Mouse (Mus musculus): ENCODE measurements at regions not wholly inside any gene's neighbourhood (a gene's known extent, or its start where the extent isn't known, plus 50 kb on each side); places are given as distances from the start of the nearest gene placed in this dataset.

DNA sequence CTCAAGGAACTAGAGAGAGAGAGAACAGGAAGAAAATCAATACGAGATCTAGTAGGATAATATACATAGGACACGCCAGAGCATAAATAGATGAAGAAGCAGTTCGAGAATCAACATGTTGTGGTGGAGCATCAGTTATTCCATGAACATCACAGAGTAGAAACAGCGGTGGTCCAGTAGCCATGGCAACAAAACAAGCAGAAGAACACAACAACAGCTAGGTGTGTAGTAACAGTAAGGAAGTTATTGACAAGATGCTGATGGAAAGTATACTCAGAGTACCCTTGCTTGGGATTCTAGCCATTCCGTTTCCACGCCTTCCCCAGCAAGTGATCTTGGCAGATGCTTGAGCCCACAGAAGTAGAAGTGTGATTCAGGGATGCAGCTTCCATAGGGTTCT lies 317.3 kb upstream of the Klf3 start:
- no peak overlapping the region for H3K4me2 ChIP-seq (replicated peaks)
- 92% methylated on average over 6 of the region's 6 CpGs for WGBS
- no peaks in the 10 kb centered on the region for H3K9me3 ChIP-seq (replicated peaks)
- no peak for ATAC-seq (ENCODE audit: low FRiP score)
- no peak overlapping the region for H3K27ac ChIP-seq
- no peak overlapping the region for H3K9ac ChIP-seq
- H3K4me1 ChIP-seq, result peaks cover 13% of the 10 kb centered on the region
- H3K27me3 ChIP-seq, result no peaks in the 10 kb centered on the region
- H3K4me3 ChIP-seq, result no peak overlapping the region
- no peaks in the 10 kb centered on the region for H3K36me3 ChIP-seq

GRCm38 (mm10) chr5:64486761-64487160 lies 316.4 kb upstream of the Klf3 start:
- Histone ChIP-seq H3K9ac (no peak overlapping the region), H3K9me3 (replicated peaks) (no peaks in the 10 kb centered on the region), H3K4me1 (peaks cover 13% of the 10 kb centered on the region), H3K4me2 (replicated peaks) (no peak overlapping the region), H3K27ac (no peak overlapping the region), H3K27me3 (no peaks in the 10 kb centered on the region), H3K36me3 (no peaks in the 10 kb centered on the region), H3K4me3 (no peak overlapping the region)
- ATAC-seq (ENCODE audit: low FRiP score), result no peak
- WGBS, result 95% methylated on average over 1 of the region's 1 CpGs

DNA sequence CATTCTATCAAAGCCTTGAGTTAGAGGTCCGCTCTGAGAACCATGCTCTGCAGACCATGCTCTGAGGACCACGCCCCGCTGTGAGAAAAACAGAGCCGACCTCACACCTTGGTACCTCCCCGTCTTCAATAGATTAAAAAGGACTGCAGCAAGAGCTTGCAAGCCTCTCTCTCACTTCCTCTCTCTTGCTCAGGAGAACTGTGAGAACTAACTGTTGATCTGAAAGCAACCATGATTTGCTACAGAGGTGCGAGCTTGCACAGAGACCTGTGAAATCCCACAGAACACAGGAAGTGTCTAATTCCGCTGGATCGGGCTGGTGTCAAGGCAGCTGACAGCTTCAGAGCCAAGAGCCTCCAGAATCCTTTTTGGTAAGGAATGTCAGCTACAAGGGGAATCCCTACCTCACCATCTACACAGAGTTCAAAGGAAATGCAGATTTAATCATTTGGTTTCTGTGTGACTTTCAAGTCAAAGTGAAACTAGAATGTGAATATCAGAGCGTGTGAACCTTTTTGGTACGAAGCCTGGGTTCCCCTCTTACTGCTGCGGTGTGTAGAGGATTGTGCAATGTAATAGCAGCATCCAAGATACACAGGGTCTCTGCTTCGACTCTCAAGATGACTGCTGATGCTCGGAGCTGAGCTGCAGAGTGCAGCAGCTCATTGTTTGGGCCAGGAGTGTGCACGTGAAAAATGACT lies 315.3 kb upstream of the Klf3 start:
- peaks cover 13% of the 10 kb centered on the region for H3K4me1 ChIP-seq
- no peaks in the 10 kb centered on the region for H3K36me3 ChIP-seq
- H3K4me2 ChIP-seq (replicated peaks), result no peak overlapping the region
- no peak overlapping the region for H3K9ac ChIP-seq
- WGBS, result 75% methylated on average over 14 of the region's 14 CpGs
- H3K9me3 ChIP-seq (replicated peaks), result no peaks in the 10 kb centered on the region
- no peaks in the 10 kb centered on the region for H3K27me3 ChIP-seq
- ATAC-seq (ENCODE audit: low FRiP score), result no peak
- no peak overlapping the region for H3K4me3 ChIP-seq
- H3K27ac ChIP-seq, result no peak overlapping the region

- no peaks in the 10 kb centered on the region for H3K36me3 ChIP-seq
- H3K27me3 ChIP-seq, result no peaks in the 10 kb centered on the region
- H3K9ac ChIP-seq, result no peak overlapping the region
- no peak overlapping the region for H3K4me2 ChIP-seq (replicated peaks)
- peak; percentile 75 for ATAC-seq (ENCODE audit: low FRiP score)
- H3K4me3 ChIP-seq, result no peak overlapping the region
- peaks cover 13% of the 10 kb centered on the region for H3K4me1 ChIP-seq
- WGBS, result 43% methylated on average over 4 of the region's 4 CpGs
- peak overlapping the region; percentile 48 for H3K27ac ChIP-seq
- H3K9me3 ChIP-seq (replicated peaks), result no peaks in the 10 kb centered on the region
Measured at GRCm38 (mm10) chr5:64489656-64490444, 313.3 kb upstream of the Klf3 start.

GRCm38 (mm10) chr5:64490445-64490950 lies 312.7 kb upstream of the Klf3 start:
- Histone ChIP-seq H3K4me1 (peaks cover 13% of the 10 kb centered on the region), H3K9me3 (replicated peaks) (no peaks in the 10 kb centered on the region), H3K4me2 (replicated peaks) (no peak overlapping the region), H3K27ac (peak overlapping the region; percentile 48; the same call in 1 of the 2 replicates), H3K4me3 (no peak overlapping the region), H3K36me3 (no peaks in the 10 kb centered on the region), H3K27me3 (no peaks in the 10 kb centered on the region), H3K9ac (no peak overlapping the region)
- ATAC-seq (ENCODE audit: low FRiP score), result peak; percentile 22; the same call in 1 of the 2 replicates
- 38% methylated on average over 5 of the region's 5 CpGs for WGBS

GRCm38 (mm10) chr5:64494429-64494828 lies 308.8 kb upstream of the Klf3 start:
- no peak for ATAC-seq (ENCODE audit: low FRiP score)

DNA sequence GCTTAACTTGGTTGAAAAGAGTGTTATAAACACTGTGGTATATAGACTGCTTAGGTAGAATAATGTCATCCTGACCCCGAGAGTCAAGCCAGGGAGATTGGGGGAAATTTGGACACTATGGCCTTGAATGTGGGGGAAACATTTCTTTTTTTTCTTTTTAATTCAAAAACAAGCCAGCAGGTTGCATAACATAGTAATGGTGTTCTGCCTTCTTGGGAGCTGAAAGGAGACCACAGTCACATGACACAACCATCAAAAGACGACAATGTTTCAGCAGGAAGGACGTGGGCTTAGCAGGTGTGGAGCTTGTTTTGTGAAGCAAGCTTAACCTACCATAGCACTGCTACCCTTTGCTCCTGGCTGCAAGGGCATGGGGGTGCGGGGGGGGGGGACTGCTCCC lies 306.3 kb upstream of the Klf3 start:
- H3K27me3 ChIP-seq, result no peaks in the 10 kb centered on the region
- H3K4me3 ChIP-seq, result no peak overlapping the region
- 86% methylated on average over 4 of the region's 4 CpGs for WGBS
- H3K9ac ChIP-seq, result no peak overlapping the region
- no peak overlapping the region for H3K4me2 ChIP-seq (replicated peaks)
- ATAC-seq (ENCODE audit: low FRiP score), result no peak
- H3K36me3 ChIP-seq, result no peaks in the 10 kb centered on the region
- H3K9me3 ChIP-seq (replicated peaks), result no peaks in the 10 kb centered on the region
- H3K27ac ChIP-seq, result no peak overlapping the region
- no peaks in the 10 kb centered on the region for H3K4me1 ChIP-seq

More at GRCm38 (mm10) chr5:64494429-64494828, 308.8 kb upstream of the Klf3 start:
- peaks cover 13% of the 10 kb centered on the region for H3K4me1 ChIP-seq
- WGBS, result 92% methylated on average over 4 of the region's 4 CpGs
- H3K9me3 ChIP-seq (replicated peaks), result no peaks in the 10 kb centered on the region
- H3K36me3 ChIP-seq, result no peaks in the 10 kb centered on the region
- H3K4me2 ChIP-seq (replicated peaks), result no peak overlapping the region
- no peaks in the 10 kb centered on the region for H3K27me3 ChIP-seq
- H3K4me3 ChIP-seq, result no peak overlapping the region
- H3K27ac ChIP-seq, result no peak overlapping the region
- no peak overlapping the region for H3K9ac ChIP-seq

DNA sequence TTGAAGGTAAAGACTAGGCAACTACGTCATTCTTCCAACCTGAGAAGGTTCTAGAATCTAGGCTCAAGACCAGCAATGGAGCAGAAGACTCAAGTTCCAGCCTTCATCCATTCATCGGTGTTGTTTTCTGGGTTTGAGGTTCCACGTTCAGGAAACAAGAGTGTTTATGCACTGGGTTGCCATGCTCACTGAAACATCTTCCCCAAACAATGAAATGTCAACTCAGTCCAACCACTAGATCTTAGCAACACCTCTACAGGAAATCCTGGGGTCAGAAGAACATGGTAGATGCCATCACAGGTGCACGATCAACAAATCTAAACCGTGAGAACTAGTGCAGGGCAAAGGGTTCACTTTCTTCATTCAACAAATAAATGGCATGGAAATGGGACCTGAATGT lies 304.8 kb upstream of the Klf3 start:
- Histone ChIP-seq H3K4me3 (no peak overlapping the region), H3K36me3 (no peaks in the 10 kb centered on the region), H3K4me2 (replicated peaks) (no peak overlapping the region), H3K9me3 (replicated peaks) (no peaks in the 10 kb centered on the region), H3K9ac (no peak overlapping the region), H3K27ac (no peak overlapping the region), H3K27me3 (no peaks in the 10 kb centered on the region), H3K4me1 (no peaks in the 10 kb centered on the region)
- 89% methylated on average over 5 of the region's 5 CpGs for WGBS
- ATAC-seq (ENCODE audit: low FRiP score), result no peak

GRCm38 (mm10) chr5:64499131-64499530 lies 304.1 kb upstream of the Klf3 start:
- H3K9me3 ChIP-seq (replicated peaks), result no peaks in the 10 kb centered on the region
- no peak for ATAC-seq (ENCODE audit: low FRiP score)
- no peaks in the 10 kb centered on the region for H3K27me3 ChIP-seq
- no peak overlapping the region for H3K4me3 ChIP-seq
- H3K4me2 ChIP-seq (replicated peaks), result no peak overlapping the region
- no peak overlapping the region for H3K9ac ChIP-seq
- no peak overlapping the region for H3K27ac ChIP-seq
- no peaks in the 10 kb centered on the region for H3K36me3 ChIP-seq
- 93% methylated on average over 3 of the region's 3 CpGs for WGBS
- no peaks in the 10 kb centered on the region; the same call in 1 of the 2 replicates for H3K4me1 ChIP-seq

GRCm38 (mm10) chr5:64500413-64500812 lies 302.8 kb upstream of the Klf3 start:
- H3K9ac ChIP-seq, result no peak overlapping the region
- ATAC-seq (ENCODE audit: low FRiP score), result no peak
- H3K27me3 ChIP-seq, result no peaks in the 10 kb centered on the region
- H3K4me2 ChIP-seq (replicated peaks), result no peak overlapping the region
- no peak overlapping the region for H3K27ac ChIP-seq
- no peaks in the 10 kb centered on the region for H3K9me3 ChIP-seq (replicated peaks)
- no peaks in the 10 kb centered on the region for H3K36me3 ChIP-seq
- WGBS, result 79% methylated on average over 8 of the region's 8 CpGs
- no peak overlapping the region for H3K4me3 ChIP-seq
- H3K4me1 ChIP-seq, result peaks cover 11% of the 10 kb centered on the region

DNA sequence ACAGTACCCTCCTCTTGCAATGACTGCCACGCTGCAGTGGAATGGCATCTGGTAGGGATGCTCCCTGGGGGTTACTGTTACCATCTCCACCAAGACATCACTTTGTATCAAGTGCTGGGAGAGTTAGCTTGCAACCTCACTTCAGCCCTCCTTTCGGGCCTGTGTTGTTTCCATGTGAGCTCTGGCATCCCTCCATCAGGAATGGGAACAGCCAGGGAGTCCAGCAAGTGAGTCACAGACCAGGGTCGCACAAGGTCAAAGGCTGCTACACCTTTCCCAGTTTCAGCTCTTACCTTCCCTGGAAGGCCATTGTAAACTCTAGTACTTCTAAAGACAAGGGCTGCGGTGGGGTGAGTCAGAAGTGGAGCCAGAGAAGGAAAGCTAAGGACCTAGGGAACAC lies 302.3 kb upstream of the Klf3 start:
- no peak overlapping the region for H3K4me3 ChIP-seq
- H3K4me2 ChIP-seq (replicated peaks), result no peak overlapping the region
- WGBS, result 78% methylated on average over 4 of the region's 4 CpGs
- H3K9me3 ChIP-seq (replicated peaks), result no peaks in the 10 kb centered on the region
- ATAC-seq (ENCODE audit: low FRiP score), result no peak
- no peak overlapping the region for H3K27ac ChIP-seq
- peaks cover 15% of the 10 kb centered on the region for H3K4me1 ChIP-seq
- H3K36me3 ChIP-seq, result no peaks in the 10 kb centered on the region
- no peak overlapping the region for H3K9ac ChIP-seq
- H3K27me3 ChIP-seq, result no peaks in the 10 kb centered on the region

GRCm38 (mm10) chr5:64501746-64502145 lies 301.4 kb upstream of the Klf3 start:
- Histone ChIP-seq H3K4me1 (peaks cover 23% of the 10 kb centered on the region), H3K27ac (no peak overlapping the region), H3K27me3 (no peaks in the 10 kb centered on the region), H3K36me3 (no peaks in the 10 kb centered on the region), H3K9me3 (replicated peaks) (no peaks in the 10 kb centered on the region), H3K4me3 (no peak overlapping the region), H3K4me2 (replicated peaks) (no peak overlapping the region), H3K9ac (no peak overlapping the region)
- WGBS, result 74% methylated on average over 5 of the region's 5 CpGs
- ATAC-seq (ENCODE audit: low FRiP score), result no peak

Measured in hindbrain, embryonic 12.5 days (tissue).